Mouse (Mus musculus) MEL (cell line): ENCODE measurements around the gene N4bp3. TPM values are rescaled to one million over a fixed set of nuclear protein-coding genes. Genes with fewer than 3 reads are reported as not detected.
A peak's percentile ranks its signal among the peaks of the same experiment; 100 is the strongest.

ENCODE experiments used
- DNase-seq: peaks from one replicate; pipeline ENCODE4 v3.0.0; 2011; ENCODE audit warnings: low read depth, low spot score
- H3K27ac ChIP-seq: 2 replicates; pipeline ENCODE4 v1.5.1; 2012; ENCODE audit warnings: low read depth, mild to moderate bottlenecking, control low read depth, low read length, moderate library complexity; ENCODE audit not compliant: control insufficient read depth
- H3K27me3 ChIP-seq, 2 experiments: fragments of 150-350 bp in 1 of 2; sonication (generic) in 1 of 2; 2 replicates each; pipeline ENCODE4 v1.6.1; 2012; ENCODE audit warnings: low read length in 2 of 2, mild to moderate bottlenecking in 2 of 2, improper control_type of control experiment in 1 of 2, moderate library complexity in 1 of 2; ENCODE audit not compliant: insufficient read depth in 2 of 2, control insufficient read depth in 1 of 2
- H3K36me3 ChIP-seq, 2 experiments: 2 replicates each; pipeline ENCODE4 v1.6.1; 2012 to 2014; ENCODE audit warnings: low read length in 2 of 2, improper control_type of control experiment in 1 of 2, inconsistent platforms in 1 of 2, mild to moderate bottlenecking in 1 of 2; ENCODE audit not compliant: insufficient read depth in 2 of 2, control insufficient read depth in 1 of 2
- H3K4me1 ChIP-seq, 2 experiments: fragments of 150-350 bp in 1 of 2; sonication (generic) in 1 of 2; 2 replicates each; pipeline ENCODE4 v1.6.1; 2012; ENCODE audit warnings: low read length in 2 of 2, improper control_type of control experiment in 1 of 2, mild to moderate bottlenecking in 1 of 2; ENCODE audit not compliant: insufficient read depth in 2 of 2, control insufficient read depth in 1 of 2
- H3K4me3 ChIP-seq, 2 experiments: fragments of 150-350 bp in 1 of 2; sonication (generic) in 1 of 2; 2 replicates each; pipeline ENCODE4 v1.5.1; 2012; ENCODE audit warnings: low read depth in 2 of 2, low read length in 2 of 2, mild to moderate bottlenecking in 2 of 2, moderate library complexity in 2 of 2, control low read depth in 1 of 2, improper control_type of control experiment in 1 of 2; ENCODE audit not compliant: control insufficient read depth in 1 of 2, insufficient read depth in 1 of 2
- H3K79me2 ChIP-seq: 2 replicates; pipeline ENCODE4 v1.6.1; 2012; ENCODE audit warnings: mild to moderate bottlenecking, low read length, moderate library complexity; ENCODE audit not compliant: control insufficient read depth, poor library complexity, insufficient read depth
- H3K9ac ChIP-seq: 2 replicates; pipeline ENCODE4 v1.6.1; 2012; ENCODE audit warnings: low read depth, mild to moderate bottlenecking, control low read depth, low read length, moderate library complexity; ENCODE audit not compliant: control insufficient read depth, poor library complexity, severe bottlenecking
- H3K9me3 ChIP-seq: fragments of 150-350 bp; sonication (generic); replicated peaks from 2 replicates; pipeline ENCODE4 v1.6.1; 2012; ENCODE audit warnings: mild to moderate bottlenecking, low read length, improper control_type of control experiment, moderate library complexity; ENCODE audit not compliant: insufficient read depth
- BHLHE40 ChIP-seq: IDR thresholded peaks from 2 replicates; pipeline ENCODE4 v1.6.1; 2012; ENCODE audit warnings: low read depth, mild to moderate bottlenecking, inconsistent platforms, low read length, improper control_type of control experiment, borderline replicate concordance
- CHD1 ChIP-seq: IDR thresholded peaks from 2 replicates; pipeline ENCODE4 v1.6.1; 2012; ENCODE audit warnings: low read depth, mild to moderate bottlenecking, inconsistent platforms, low read length, improper control_type of control experiment
- CTCF ChIP-seq, 3 experiments: IDR thresholded peaks in 2 of 3; conservative IDR thresholded peaks in 1 of 3; 2 replicates each; pipeline ENCODE4 v1.5.1; 2011 to 2012; ENCODE audit warnings: low read length in 3 of 3, low read depth in 2 of 3, mild to moderate bottlenecking in 2 of 3, improper control_type of control experiment in 1 of 3, inconsistent platforms in 1 of 3, mixed read lengths in 1 of 3, moderate library complexity in 1 of 3; ENCODE audit not compliant: control insufficient read depth in 1 of 3, insufficient read depth in 1 of 3, poor library complexity in 1 of 3, severe bottlenecking in 1 of 3
- EP300 ChIP-seq, 2 experiments: IDR thresholded peaks; 2 replicates each; pipeline ENCODE4 v1.6.1; 2011; ENCODE audit warnings: improper control_type of control experiment in 2 of 2, low read length in 2 of 2, low read depth in 1 of 2, mild to moderate bottlenecking in 1 of 2
- ETS1 ChIP-seq: IDR thresholded peaks from 2 replicates; pipeline ENCODE4 v1.6.1; 2012; ENCODE audit warnings: low read depth, mild to moderate bottlenecking, inconsistent platforms, low read length, improper control_type of control experiment, moderate library complexity
- GATA1 ChIP-seq: IDR thresholded peaks from 2 replicates; pipeline ENCODE4 v1.6.1; 2011; ENCODE audit warnings: low read depth, low read length, improper control_type of control experiment
- JUND ChIP-seq: IDR thresholded peaks from 2 replicates; pipeline ENCODE4 v1.6.1; 2011; ENCODE audit warnings: low read depth, mild to moderate bottlenecking, improper control_type of control experiment, low read length
- KAT2A ChIP-seq: conservative IDR thresholded peaks from 2 replicates; pipeline ENCODE4 v1.6.1; 2012; ENCODE audit warnings: low read depth, low read length, improper control_type of control experiment, inconsistent platforms
- MAFK ChIP-seq: IDR thresholded peaks from 2 replicates; pipeline ENCODE4 v1.6.1; 2011; ENCODE audit warnings: low read depth, mild to moderate bottlenecking, low read length, improper control_type of control experiment, borderline replicate concordance
- MAX ChIP-seq: IDR thresholded peaks from 2 replicates; pipeline ENCODE4 v1.6.1; 2011; ENCODE audit warnings: low read length, improper control_type of control experiment
- MYB ChIP-seq: IDR thresholded peaks from 2 replicates; pipeline ENCODE4 v1.6.1; 2011; ENCODE audit warnings: mild to moderate bottlenecking, low read depth, low read length, improper control_type of control experiment
- MYC ChIP-seq: IDR thresholded peaks from 2 replicates; pipeline ENCODE4 v1.6.1; 2011; ENCODE audit warnings: low read depth, mild to moderate bottlenecking, low read length, improper control_type of control experiment, moderate library complexity
- NELFE ChIP-seq: IDR thresholded peaks from 2 replicates; pipeline ENCODE4 v1.6.1; 2011; ENCODE audit warnings: low read depth, low read length, improper control_type of control experiment
- NRF1 ChIP-seq: IDR thresholded peaks from 2 replicates; pipeline ENCODE4 v1.6.1; 2014; ENCODE audit warnings: low read depth, mild to moderate bottlenecking, inconsistent platforms, low read length, improper control_type of control experiment, moderate library complexity; ENCODE audit not compliant: poor library complexity, insufficient read depth, severe bottlenecking
- POLR2AphosphoS2 ChIP-seq: IDR thresholded peaks from 2 replicates; pipeline ENCODE4 v1.6.1; 2011; ENCODE audit warnings: low read length, improper control_type of control experiment
- RAD21 ChIP-seq: IDR thresholded peaks from 2 replicates; pipeline ENCODE4 v1.6.1; 2011; ENCODE audit warnings: mild to moderate bottlenecking, low read depth, low read length, improper control_type of control experiment
- TCF12 ChIP-seq: IDR thresholded peaks from 2 replicates; pipeline ENCODE4 v1.6.1; 2014; ENCODE audit warnings: low read depth, mild to moderate bottlenecking, inconsistent platforms, low read length, improper control_type of control experiment, moderate library complexity
- UBTF ChIP-seq: IDR thresholded peaks from 2 replicates; pipeline ENCODE4 v1.6.1; 2012; ENCODE audit warnings: low read depth, mild to moderate bottlenecking, inconsistent platforms, low read length, improper control_type of control experiment, moderate library complexity, borderline replicate concordance; ENCODE audit not compliant: insufficient read depth
- ZKSCAN1 ChIP-seq: IDR thresholded peaks from 2 replicates; pipeline ENCODE4 v1.6.1; 2012; ENCODE audit warnings: low read depth, mild to moderate bottlenecking, inconsistent platforms, low read length, improper control_type of control experiment, moderate library complexity
- ZNF384 ChIP-seq: IDR thresholded peaks from 2 replicates; pipeline ENCODE4 v1.6.1; 2012; ENCODE audit warnings: low read depth, mild to moderate bottlenecking, inconsistent platforms, low read length, improper control_type of control experiment
- polyA plus RNA-seq, 2 experiments: library from polyadenylated mRNA; stranded (reverse) in 1 of 2; unstranded in 1 of 2; fragments of >175 nt in 1 of 2; fragments of >200 nt in 1 of 2; gene quantifications; 2 replicates each; pipeline versions ENCODE4 v1.2.1 to v1.2.4; 2012; ENCODE audit warnings: low replicate concordance in 2 of 2, low read depth in 1 of 2; ENCODE audit not compliant: insufficient read length in 2 of 2, insufficient read depth in 1 of 2, missing spikeins in 1 of 2
- total RNA-seq: library from RNA; depleted of rRNA; stranded (reverse); fragments of 300-350 nt; gene quantifications from 2 replicates; pipeline ENCODE4 v1.2.3, GENCODE M21; 2012

N4bp3 gene
- total and polyA plus RNA-seq, 3 experiments: 6.9 to 11.5 TPM; not detected in 1

DNA sequence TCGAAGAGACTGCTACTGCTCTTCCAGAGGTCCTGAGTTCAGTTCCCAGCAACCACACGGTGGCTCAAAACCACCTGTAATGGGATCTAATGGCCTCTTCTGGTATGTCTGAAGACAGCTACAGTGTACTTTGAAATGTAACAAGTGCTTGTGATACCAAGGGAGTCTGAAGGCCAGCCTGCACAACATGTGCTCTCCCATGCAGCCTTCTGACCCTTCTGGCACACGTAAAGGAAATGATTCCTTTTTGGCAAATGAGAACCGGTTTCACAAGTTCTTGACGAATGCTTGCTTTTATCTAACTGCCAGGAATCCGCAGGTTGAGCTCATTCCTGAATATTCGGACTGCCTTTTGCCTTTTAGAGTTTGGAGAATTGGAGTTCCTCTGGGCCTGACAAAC is 35.5 kb downstream of the N4bp3 start:
- peak overlapping the region; percentile 81 for H3K9ac ChIP-seq
- H3K36me3 ChIP-seq: peaks cover 0 to 10% of the 10 kb centered on the region in 2 experiments; a peak in 2 of 4 replicates
- peak overlapping the region; percentile 83 for H3K27ac ChIP-seq
- peaks cover 8% of the 10 kb centered on the region for H3K79me2 ChIP-seq
- H3K9me3 ChIP-seq: no peaks in the 10 kb centered on the region
- TF ChIP-seq NRF1: no peak
- no peak for TF ChIP-seq NELFE
- no peak; the same call in 1 of the 2 replicates for TF ChIP-seq ETS1
- no peak for TF ChIP-seq RAD21
- no peak for TF ChIP-seq ZNF384
- no peak for TF ChIP-seq UBTF
- no peak for TF ChIP-seq POLR2AphosphoS2
- 0 out of 2 replicates have a peak, but pooled peaks have one; percentile 13 for TF ChIP-seq JUND
- TF ChIP-seq BHLHE40: no peak
- no peak for TF ChIP-seq CHD1
- no peak for TF ChIP-seq KAT2A
- TF ChIP-seq MAX: peak; percentile 56
- 0 out of 4 replicates have a peak, but pooled peaks of 1 of the 2 experiments have one; percentile 17 for TF ChIP-seq EP300 (IDR thresholded peaks at IDR 0.05; ENCODE audit: low read depth in 1 of 2, low read length in 2 of 2)
- TF ChIP-seq CTCF (IDR thresholded peaks at IDR 0.05 in 2 of 3, conservative IDR thresholded peaks at IDR 0.05 in 1 of 3; ENCODE audit: control insufficient read depth in 1 of 3, insufficient read depth in 1 of 3, low read depth in 2 of 3, low read length in 3 of 3, poor library complexity in 1 of 3, severe bottlenecking in 1 of 3): no peak
- TF ChIP-seq MYC: peak; percentile 68
- TF ChIP-seq ZKSCAN1: no peak
- TF ChIP-seq TCF12: no peak
- TF ChIP-seq MAFK: no peak
- peak overlapping the region; percentile 71 to 75 for H3K4me3 ChIP-seq
- H3K27me3 ChIP-seq: no peaks in the 10 kb centered on the region
- DNase-seq: peak; percentile 69
- H3K4me1 ChIP-seq: peaks cover 5 to 25% of the 10 kb centered on the region in 2 experiments

GRCm38 (mm10) chr11:51614256-51614655 is 36.4 kb downstream of the N4bp3 start:
- peak; percentile 59 for DNase-seq
- H3K9me3 ChIP-seq: no peaks in the 10 kb centered on the region
- H3K27me3 ChIP-seq: no peaks in the 10 kb centered on the region
- H3K4me1 ChIP-seq: peaks cover 5 to 28% of the 10 kb centered on the region in 2 experiments
- H3K36me3 ChIP-seq: peaks cover 0 to 11% of the 10 kb centered on the region in 2 experiments; a peak in 2 of 4 replicates
- no peak overlapping the region for H3K27ac ChIP-seq
- no peak overlapping the region for H3K9ac ChIP-seq
- no peak overlapping the region for H3K4me3 ChIP-seq
- H3K79me2 ChIP-seq: peaks cover 3% of the 10 kb centered on the region; the same call in 1 of the 2 replicates
- no peak for TF ChIP-seq GATA1
- peak in 1 of 3 experiments; percentile 10; a peak in 1 of 6 replicates for TF ChIP-seq CTCF (IDR thresholded peaks at IDR 0.05 in 2 of 3, conservative IDR thresholded peaks at IDR 0.05 in 1 of 3; ENCODE audit: control insufficient read depth in 1 of 3, insufficient read depth in 1 of 3, low read depth in 2 of 3, low read length in 3 of 3, poor library complexity in 1 of 3, severe bottlenecking in 1 of 3)
- no peak for TF ChIP-seq MYB
- TF ChIP-seq, all 39 proteins: peak for 1
